Mouse (Mus musculus) ES-Bruce4 (cell line): ENCODE data around the gene Ttc22. TPM values are rescaled to one million over a fixed set of nuclear protein-coding genes. Genes with fewer than 3 reads are reported as not detected.

Experiments used
- H3K27ac ChIP-seq: 2 replicates; pipeline ENCODE4 v1.5.1; 2012; ENCODE audit warnings: low read length, inconsistent platforms; ENCODE audit not compliant: insufficient read depth
- H3K27me3 ChIP-seq: 2 replicates; pipeline ENCODE4 v1.6.1; 2012; ENCODE audit warnings: mild to moderate bottlenecking, low read length, inconsistent platforms; ENCODE audit not compliant: control insufficient read depth, poor library complexity, insufficient read depth, severe bottlenecking
- H3K36me3 ChIP-seq: 2 replicates; pipeline ENCODE4 v1.6.1; 2012; ENCODE audit warnings: inconsistent platforms, mild to moderate bottlenecking, low read length, moderate library complexity; ENCODE audit not compliant: control insufficient read depth, poor library complexity, insufficient read depth, severe bottlenecking
- H3K4me1 ChIP-seq: one replicate; pipeline ENCODE4 v1.8.1; 2011; ENCODE audit warnings: low read length; ENCODE audit not compliant: control insufficient read depth, insufficient read depth
- H3K4me3 ChIP-seq: 2 replicates; pipeline ENCODE4 v1.5.1; 2011; ENCODE audit warnings: low read depth, mild to moderate bottlenecking, low read length
- H3K9ac ChIP-seq: 2 replicates; pipeline ENCODE4 v1.6.1; 2012; ENCODE audit warnings: low read depth, mild to moderate bottlenecking, inconsistent platforms; ENCODE audit not compliant: poor library complexity, severe bottlenecking
- H3K9me3 ChIP-seq: replicated peaks from 2 replicates; pipeline ENCODE4 v1.6.1; 2012; ENCODE audit warnings: mild to moderate bottlenecking, low read length, inconsistent platforms; ENCODE audit not compliant: control insufficient read depth, poor library complexity, insufficient read depth, severe bottlenecking
- CTCF ChIP-seq: IDR thresholded peaks from one replicate; pipeline ENCODE4 v1.8.1; 2011; ENCODE audit warnings: low read depth, low read length
- EP300 ChIP-seq: IDR thresholded peaks from 2 replicates; pipeline ENCODE4 v1.6.1; 2011; ENCODE audit warnings: low read depth, low read length; ENCODE audit not compliant: insufficient read depth
- POLR2A ChIP-seq: IDR thresholded peaks from one replicate; pipeline ENCODE4 v1.8.1; 2011; ENCODE audit warnings: low read length; ENCODE audit not compliant: insufficient read depth
- polyA plus RNA-seq: library from polyadenylated mRNA; stranded (reverse); fragments of >200 nt; gene quantifications from 2 replicates; pipeline ENCODE4 v1.2.4, GENCODE M21; 2011; ENCODE audit warnings: low read depth; ENCODE audit not compliant: missing spikeins, insufficient read depth, insufficient read length

The Ttc22 gene
- polyA plus RNA-seq, 1 experiment: not detected

DNA sequence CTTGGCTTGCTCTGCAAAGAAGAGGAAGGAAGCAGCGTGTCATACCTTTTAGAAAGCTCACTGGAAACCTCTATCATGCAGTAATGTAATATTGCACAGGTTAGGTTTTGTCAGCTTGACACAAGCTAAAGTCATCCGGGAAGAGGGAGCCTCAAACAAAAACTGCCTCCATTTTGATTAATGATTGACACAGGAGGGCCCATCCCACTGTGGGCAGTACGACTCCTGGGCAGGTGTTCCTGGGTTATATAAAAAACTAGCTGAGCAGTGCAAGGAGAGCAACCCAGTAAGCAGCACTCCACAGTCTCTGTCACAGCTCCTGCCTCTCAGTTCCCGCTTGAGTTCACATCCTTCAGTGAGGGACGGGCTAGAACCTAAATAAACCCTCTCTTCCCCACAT lies 54.5 kb downstream of the Ttc22 start:
- no peak for TF ChIP-seq POLR2A
- TF ChIP-seq CTCF: no peak
- no peak for TF ChIP-seq EP300
- H3K4me1 ChIP-seq: no peaks in the 10 kb centered on the region
- no peak overlapping the region for H3K9ac ChIP-seq
- H3K4me3 ChIP-seq: no peak overlapping the region
- peaks cover 34% of the 10 kb centered on the region for H3K36me3 ChIP-seq
- no peaks in the 10 kb centered on the region for H3K27me3 ChIP-seq
- no peaks in the 10 kb centered on the region for H3K9me3 ChIP-seq
- H3K27ac ChIP-seq: no peak overlapping the region

DNA sequence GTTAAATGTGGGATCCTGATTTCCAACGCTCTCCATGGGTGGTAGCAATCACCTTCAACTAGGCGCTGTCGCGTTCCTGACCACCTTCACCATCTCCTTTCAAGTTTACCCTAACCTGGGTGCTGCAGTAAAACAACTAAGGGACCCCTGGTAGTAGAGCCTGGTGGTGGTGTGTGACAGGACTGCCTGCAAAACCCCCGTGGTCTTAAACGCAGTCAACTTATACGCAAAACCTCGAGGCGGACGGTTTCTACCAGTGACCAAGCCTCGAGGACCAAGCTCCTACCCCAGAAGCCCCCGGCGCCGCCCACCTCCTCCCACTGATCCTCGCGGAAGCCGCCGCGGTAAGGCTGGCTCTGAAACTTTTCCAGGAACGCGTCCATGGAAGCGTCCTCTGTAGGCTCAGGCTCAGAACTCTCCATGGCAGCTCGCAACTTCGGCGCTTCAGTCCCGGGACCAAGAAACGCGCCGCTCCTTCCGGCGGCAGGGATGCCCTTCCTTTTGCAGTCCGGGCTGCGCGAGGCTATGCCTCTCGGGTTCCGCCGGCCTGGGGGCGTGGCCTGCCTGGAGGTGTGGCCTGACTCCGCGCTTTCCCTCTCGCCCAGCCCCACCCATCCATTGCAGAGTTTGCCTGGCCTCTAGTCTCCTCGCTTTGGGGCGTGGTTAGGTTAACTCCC lies 56.3 kb downstream of the Ttc22 start, which contains the start of gene Ttc4:
Gene Ttc4 (minus strand): TSS at position 503 of the 677 bp plus-strand sequence.
- peak within 1 kb of the TSS; percentile 77 for H3K9ac ChIP-seq
- H3K4me3 ChIP-seq: peak within 1 kb of the TSS; percentile 78
- TF ChIP-seq EP300 (peak; percentile 68; the same call in 1 of the 2 replicates), POLR2A (no peak), CTCF (no peak)
- no peaks in the 10 kb centered on the region for H3K4me1 ChIP-seq
- peaks cover 22% of the 10 kb centered on the region for H3K36me3 ChIP-seq
- H3K27ac ChIP-seq: no peak within 1 kb of the TSS
- no peaks in the 10 kb centered on the region for H3K9me3 ChIP-seq
- no peaks in the 10 kb centered on the region for H3K27me3 ChIP-seq

DNA sequence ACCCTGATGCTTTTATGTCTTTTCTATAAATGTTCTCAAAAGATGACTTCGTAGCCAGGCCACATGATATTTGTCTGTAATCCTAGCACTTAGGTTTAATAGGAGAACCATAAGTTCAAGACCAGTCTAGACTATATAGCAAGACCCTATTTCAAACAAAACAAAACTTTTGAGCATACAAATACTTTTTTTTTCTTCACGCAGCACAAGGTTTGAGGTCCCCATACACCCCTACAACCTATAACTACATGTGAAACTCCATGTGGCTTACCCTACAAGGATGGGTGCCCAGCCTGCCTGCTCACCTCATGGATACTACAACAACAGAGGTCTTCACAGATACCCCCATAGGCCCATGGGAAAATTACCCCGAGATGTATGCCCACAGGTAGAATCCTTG lies 56.9 kb downstream of the Ttc22 start:
- Histone ChIP-seq H3K9me3 (no peaks in the 10 kb centered on the region), H3K4me3 (no peak overlapping the region), H3K36me3 (peaks cover 20% of the 10 kb centered on the region), H3K9ac (no peak overlapping the region), H3K27ac (no peak overlapping the region), H3K27me3 (no peaks in the 10 kb centered on the region), H3K4me1 (no peaks in the 10 kb centered on the region)
- no peak for TF ChIP-seq EP300
- no peak for TF ChIP-seq POLR2A
- no peak for TF ChIP-seq CTCF

- Histone ChIP-seq H3K4me1 (no peaks in the 10 kb centered on the region), H3K4me3 (no peak overlapping the region), H3K27me3 (no peaks in the 10 kb centered on the region), H3K9me3 (no peaks in the 10 kb centered on the region), H3K27ac (no peak overlapping the region), H3K9ac (no peak overlapping the region), H3K36me3 (peaks cover 10% of the 10 kb centered on the region)
- TF ChIP-seq EP300 (no peak), CTCF (no peak)
Measured at GRCm38 (mm10) chr4:106680955-106681354, 58.7 kb downstream of the Ttc22 start.

GRCm38 (mm10) chr4:106688636-106689296 lies 66.5 kb downstream of the Ttc22 start:
- Histone ChIP-seq H3K9ac (no peak overlapping the region), H3K9me3 (no peaks in the 10 kb centered on the region), H3K27ac (no peak overlapping the region), H3K27me3 (no peaks in the 10 kb centered on the region), H3K4me1 (no peaks in the 10 kb centered on the region), H3K36me3 (no peaks in the 10 kb centered on the region), H3K4me3 (no peak overlapping the region)
- TF ChIP-seq CTCF: no peak
- TF ChIP-seq POLR2A: no peak
- TF ChIP-seq EP300: no peak

Other genes with a start within 250 kb of the Ttc22 start
- 1.2 and 1.3 TPM in 2 replicates for gene Pcsk9, start 158.1 kb upstream of the Ttc22 start, polyA plus RNA-seq
- not detected in 2 replicates for gene Bsnd, start 130.1 kb upstream of the Ttc22 start, polyA plus RNA-seq
- 77.5 and 85.2 TPM in 2 replicates for gene Dhcr24, start 61.4 kb upstream of the Ttc22 start, polyA plus RNA-seq
- gene Lexm, start 5.2 kb upstream of the Ttc22 start, polyA plus RNA-seq: 1.3 and 2.0 TPM in 2 replicates
- 7.2 and 10.0 TPM in 2 replicates for gene Pars2, start 28.6 kb downstream of the Ttc22 start, polyA plus RNA-seq
- 60.6 and 71.6 TPM in 2 replicates for gene Ttc4, start 56.5 kb downstream of the Ttc22 start, polyA plus RNA-seq
- 0.24 and 0.51 TPM in 2 replicates for gene Mroh7, start 108.5 kb downstream of the Ttc22 start, polyA plus RNA-seq
- gene Fam151a, start 111.5 kb downstream of the Ttc22 start, polyA plus RNA-seq: not detected in 2 replicates
- gene Acot11, start 182.6 kb downstream of the Ttc22 start, polyA plus RNA-seq: 3.8 and 4.7 TPM in 2 replicates